Mouse (Mus musculus) monocyte, adult 2 months (primary cell): ENCODE data around the gene Esrra.
"Not testable (repeated sequence)": the region's sequence is repeated elsewhere in the genome, so short reads cannot be mapped to it uniquely, and the experiment has no call there.

Source experiments
- DNase-seq, 2 experiments: peaks; one replicate each; pipeline ENCODE4 v3.0.0; 2022; ENCODE audit warnings: low spot score in 2 of 2, low read depth in 1 of 2

Gene Esrra

GRCm38 (mm10) chr19:6905498-6906159 lies 16.0 kb downstream of the Esrra start:
- DNase-seq = no peak

DNA sequence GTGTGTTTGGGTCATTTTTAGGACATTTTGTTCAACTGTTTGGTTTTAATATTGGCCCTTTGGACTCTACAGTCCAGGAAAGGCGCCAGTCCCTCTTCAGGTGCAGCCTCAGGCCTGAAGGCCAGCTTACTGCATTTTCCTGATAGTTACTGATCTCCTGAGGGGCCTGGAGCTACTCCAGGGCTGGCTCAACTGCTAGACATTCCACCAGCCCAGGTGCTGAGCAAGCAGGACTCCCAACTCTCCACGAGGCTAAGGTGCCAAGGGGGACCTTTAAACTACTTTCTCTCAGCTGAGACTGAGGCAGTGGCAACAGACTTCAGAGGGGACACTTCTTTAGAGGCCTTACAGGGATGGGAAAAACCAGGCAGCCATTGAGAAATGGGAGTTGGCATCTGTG lies 16.8 kb downstream of the Esrra start:
- no peak for DNase-seq

DNA sequence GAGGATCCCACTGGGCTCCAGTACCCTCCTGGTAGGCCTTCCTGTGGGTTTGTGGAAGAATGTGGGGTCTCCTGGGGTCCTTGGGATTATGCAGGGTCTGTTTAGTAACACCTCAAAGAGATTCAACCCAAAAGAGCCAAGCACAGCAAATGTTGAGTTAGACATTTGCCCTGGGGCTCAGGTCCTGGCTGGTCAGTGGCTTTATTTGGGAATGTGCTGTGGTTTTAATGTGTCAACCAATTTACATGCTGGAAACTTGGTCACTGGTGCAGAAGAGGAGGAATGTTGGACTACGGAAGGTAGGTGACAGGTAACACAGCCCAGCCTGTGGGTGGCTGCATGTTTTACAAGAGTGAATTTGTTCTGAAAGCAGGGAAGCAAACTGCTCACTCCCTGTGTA lies 18.6 kb downstream of the Esrra start:
- no peak for DNase-seq

DNA sequence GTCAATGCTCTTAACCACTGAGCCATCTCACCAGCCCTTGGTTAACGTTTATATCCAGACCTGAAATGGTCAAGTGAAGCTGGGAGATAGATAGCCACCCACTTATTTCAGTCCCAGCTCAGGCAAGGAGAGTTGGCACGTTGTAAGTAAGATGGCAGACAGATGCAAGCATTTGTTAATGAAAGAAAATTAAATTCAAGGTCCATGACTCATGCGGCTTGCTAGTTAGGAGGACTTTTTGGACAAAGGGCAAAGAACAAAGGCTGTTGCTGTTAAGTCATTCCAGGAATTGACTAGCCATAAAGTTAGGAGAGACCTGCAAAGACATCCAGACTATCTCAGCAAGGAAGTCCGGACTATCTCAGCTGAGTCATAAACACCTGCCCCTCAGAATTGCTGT lies 22.0 kb downstream of the Esrra start:
- no peak for DNase-seq

- not testable (repeated sequence) for DNase-seq
Measured at GRCm38 (mm10) chr19:6895608-6896305, 25.9 kb downstream of the Esrra start.

DNA sequence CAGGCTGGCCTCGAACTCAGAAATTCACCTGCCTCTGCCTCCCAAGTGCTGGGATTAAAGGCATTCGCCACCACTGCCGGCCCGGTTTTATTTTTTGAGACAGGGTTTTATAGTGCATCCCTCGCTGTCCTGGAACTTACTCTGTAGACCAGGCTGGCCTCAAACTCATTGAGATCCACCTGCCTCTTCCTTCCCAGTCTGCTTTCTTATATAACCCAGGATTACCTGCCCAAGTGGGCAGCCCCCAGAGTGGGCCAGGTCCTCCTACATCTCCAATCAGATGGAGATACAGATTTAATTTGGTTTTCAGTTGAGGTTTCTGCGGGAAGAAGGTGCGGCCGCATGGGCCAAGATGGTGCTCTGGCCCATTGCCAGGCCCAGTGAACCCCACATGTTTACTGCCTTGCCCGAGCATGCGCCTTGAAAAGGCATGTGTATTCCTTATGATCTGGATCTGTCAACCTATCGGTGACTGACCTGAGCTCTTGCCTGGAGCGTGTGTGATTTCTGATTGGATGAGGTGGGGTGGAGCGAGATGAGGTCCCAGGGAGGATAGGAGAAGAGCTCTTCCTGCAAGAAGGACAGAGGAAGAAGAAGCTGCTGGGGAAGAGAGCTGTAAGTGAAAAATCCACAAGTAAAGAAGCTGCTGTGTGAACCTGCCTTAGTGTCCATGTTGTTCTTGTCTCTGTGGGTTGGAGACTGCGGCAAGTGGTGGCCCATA lies 27.7 kb downstream of the Esrra start:
- no peak for DNase-seq

DNA sequence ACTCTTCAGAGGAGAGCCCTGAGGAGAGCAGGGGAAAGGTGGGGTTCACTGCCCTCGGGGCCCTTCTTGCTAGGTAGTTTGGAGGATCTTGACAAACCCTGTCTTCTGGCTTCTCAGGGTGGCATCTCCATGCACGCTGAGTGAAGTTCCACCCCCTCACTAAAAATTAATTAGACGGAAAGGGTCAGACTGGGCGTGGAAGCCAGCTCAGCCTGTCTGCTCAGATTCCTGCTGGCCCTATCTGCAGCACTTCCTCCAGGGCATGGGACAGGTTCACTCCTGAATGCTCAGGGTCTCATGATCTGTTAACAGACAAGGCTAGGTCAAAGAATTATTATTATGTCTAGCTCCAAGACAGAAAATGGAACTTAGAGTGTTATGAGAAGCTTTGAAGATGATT lies 29.1 kb downstream of the Esrra start:
- no peak for DNase-seq

GRCm38 (mm10) chr19:6877965-6878364 lies 43.6 kb downstream of the Esrra start:
- no peak for DNase-seq

GRCm38 (mm10) chr19:6876799-6877198 lies 44.8 kb downstream of the Esrra start:
- DNase-seq = no peak

DNA sequence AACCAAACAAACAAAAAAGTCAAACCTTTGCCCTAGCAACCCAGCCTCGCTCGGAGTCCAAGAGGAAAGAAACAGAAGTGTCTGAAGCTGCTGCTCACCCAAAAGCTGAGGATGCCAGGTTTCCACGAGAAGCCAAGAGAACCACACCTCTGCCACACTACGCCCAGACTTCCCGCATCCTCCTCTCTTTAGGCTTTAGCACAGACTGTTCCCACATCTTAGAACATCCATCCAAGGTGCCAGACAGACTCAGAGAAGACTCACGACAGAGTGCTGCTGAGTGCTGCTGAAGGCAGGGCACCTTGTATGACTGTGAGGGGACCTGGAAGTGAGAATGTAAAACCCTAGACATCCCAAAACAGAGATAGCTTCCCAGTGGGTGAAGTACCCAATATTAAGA lies 45.8 kb downstream of the Esrra start:
- DNase-seq = no peak

- DNase-seq = no peak
Measured at GRCm38 (mm10) chr19:6874257-6874656, 47.4 kb downstream of the Esrra start.

DNA sequence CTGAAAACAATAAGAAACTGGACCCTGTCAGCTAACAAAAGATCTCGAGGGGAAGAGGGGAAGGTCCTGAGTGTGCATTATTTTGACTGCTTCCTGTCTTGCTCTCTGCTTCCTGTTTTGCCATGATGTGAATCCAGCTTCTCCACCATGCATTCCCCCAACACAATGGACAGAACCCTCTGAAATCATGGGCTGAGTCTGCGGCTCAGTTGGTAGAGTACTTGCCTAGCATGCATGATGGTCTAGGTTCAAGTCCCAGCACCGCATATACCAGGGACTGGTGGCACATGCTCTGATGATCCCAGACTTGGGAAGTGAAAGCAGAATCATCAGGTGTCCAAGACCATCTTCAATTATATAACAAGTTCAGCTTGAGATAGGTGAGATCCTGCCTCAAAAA lies 48.9 kb downstream of the Esrra start:
- DNase-seq = no peak

- peak in 1 of 2 experiments; percentile 24 for DNase-seq
Measured at GRCm38 (mm10) chr19:6871574-6872271, 49.9 kb downstream of the Esrra start.

DNA sequence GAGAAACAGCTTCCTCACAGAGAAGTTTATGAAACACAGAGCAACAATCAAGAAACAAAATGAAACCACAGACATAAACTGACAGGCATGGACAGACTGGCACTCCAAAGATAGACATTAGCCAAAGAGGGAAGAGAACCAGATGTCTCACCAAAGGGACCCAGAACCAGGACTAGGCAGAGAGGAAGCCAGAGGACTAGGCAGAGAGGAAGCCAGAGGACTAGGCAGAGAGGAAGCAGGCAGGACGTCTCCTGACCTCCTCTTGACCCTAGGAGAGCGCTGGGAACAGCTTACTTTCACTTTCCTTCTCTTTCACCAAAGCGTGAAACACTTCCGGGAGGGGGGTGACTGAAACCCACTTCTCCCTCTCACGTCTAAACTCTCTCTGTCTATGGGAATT lies 52.3 kb downstream of the Esrra start:
- DNase-seq = peak; percentile 69 to 73

- DNase-seq = no peak
Measured at GRCm38 (mm10) chr19:6861451-6861850, 60.2 kb downstream of the Esrra start.
